Mouse (Mus musculus): Measurements from ENCODE around the gene Hif1an. TPM values are rescaled to one million over a fixed set of nuclear protein-coding genes. Genes with fewer than 3 reads are reported as not detected.

Hif1an gene
- polyA plus RNA-seq, 1 experiment from 2014 or later = 25.5 TPM

Other genes starting within 250 kb of the Hif1an start
- gene Scd4, start 229.8 kb upstream of the Hif1an start, polyA plus RNA-seq (2014; fragmentation: Nextera tagmentation; extraction: Ambion mirVana) = 0.11 and 0.18 TPM in 2 replicates
- 2.1 and 2.2 TPM in 2 replicates for gene Scd1, start 155.0 kb upstream of the Hif1an start, polyA plus RNA-seq (2014; fragmentation: Nextera tagmentation; extraction: Ambion mirVana)
- gene Wnt8b, start 69.4 kb upstream of the Hif1an start, polyA plus RNA-seq (2014; fragmentation: Nextera tagmentation; extraction: Ambion mirVana) = not detected in 2 replicates
- gene Sec31b, start 17.0 kb upstream of the Hif1an start, polyA plus RNA-seq (2014; fragmentation: Nextera tagmentation; extraction: Ambion mirVana) = 1.1 and 1.2 TPM in 2 replicates
- not detected in 2 replicates for gene Gm20538, start 10.0 kb upstream of the Hif1an start, polyA plus RNA-seq (2014; fragmentation: Nextera tagmentation; extraction: Ambion mirVana)
- gene Ndufb8, start 7.4 kb upstream of the Hif1an start, polyA plus RNA-seq (2014; fragmentation: Nextera tagmentation; extraction: Ambion mirVana) = 826 and 917 TPM in 2 replicates
- not detected in 2 replicates for gene Pax2, start 193.2 kb downstream of the Hif1an start, polyA plus RNA-seq (2014; fragmentation: Nextera tagmentation; extraction: Ambion mirVana)